Mouse (Mus musculus) gonadal fat pad, adult 2 months (tissue): ENCODE measurements at regions not wholly inside any gene's neighbourhood (a gene's known extent, or its start where the extent isn't known, plus 50 kb on each side); places are given as distances from the start of the nearest gene placed in this dataset.

Experiments
- DNase-seq: peaks from one replicate; pipeline ENCODE4 v3.0.0-alpha.2; 2012; ENCODE audit warnings: low read depth

GRCm38 (mm10) chr1:34739621-34740020 lies 103.2 kb downstream of the Fam168b start:
- no peak for DNase-seq

GRCm38 (mm10) chr1:34740891-34741290 lies 102.0 kb downstream of the Fam168b start:
- DNase-seq = no peak

DNA sequence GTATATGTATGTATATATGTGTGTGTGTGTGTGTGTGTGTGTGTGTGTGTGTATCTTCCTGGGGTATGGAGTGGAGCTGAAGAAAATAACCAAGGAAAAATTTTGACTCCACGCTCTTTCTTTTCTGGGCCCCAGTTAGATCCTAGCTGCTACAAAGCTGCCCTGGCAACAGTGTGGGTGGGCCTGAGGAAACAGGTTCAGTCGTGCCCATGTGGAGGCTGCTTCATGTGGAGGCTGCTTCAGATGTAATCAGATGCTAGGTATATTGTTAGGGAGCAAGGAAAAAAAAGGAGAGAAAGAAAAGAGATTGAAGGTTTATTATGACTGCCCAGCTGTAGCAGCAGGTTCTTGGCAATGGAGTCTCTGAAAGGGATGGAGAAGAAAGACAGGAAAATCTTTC lies 100.6 kb downstream of the Fam168b start:
- DNase-seq = no peak

DNA sequence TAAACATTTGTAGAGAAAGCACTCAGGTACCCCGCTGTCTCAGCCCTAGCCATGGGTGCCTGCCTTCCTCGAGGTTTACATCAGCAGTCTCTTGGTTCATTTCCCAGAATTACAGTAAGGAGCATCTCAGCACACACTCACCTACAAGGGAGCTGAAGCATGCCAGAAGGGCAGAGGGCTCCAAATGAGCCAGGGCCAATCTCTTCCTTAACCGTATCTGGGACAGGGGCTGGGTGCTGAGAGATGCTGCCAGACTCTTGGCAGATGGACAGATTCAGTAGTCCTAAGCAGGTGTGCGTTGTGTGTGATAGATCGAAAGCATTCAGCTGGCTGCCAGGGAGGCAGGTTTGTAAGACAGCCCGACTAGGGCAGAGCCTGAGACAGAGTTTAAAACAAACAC lies 97.0 kb downstream of the Fam168b start:
- DNase-seq = no peak

- no peak for DNase-seq
These were observed 93.5 kb downstream of the Fam168b start for GRCm38 (mm10) chr1:34749161-34750040.

DNA sequence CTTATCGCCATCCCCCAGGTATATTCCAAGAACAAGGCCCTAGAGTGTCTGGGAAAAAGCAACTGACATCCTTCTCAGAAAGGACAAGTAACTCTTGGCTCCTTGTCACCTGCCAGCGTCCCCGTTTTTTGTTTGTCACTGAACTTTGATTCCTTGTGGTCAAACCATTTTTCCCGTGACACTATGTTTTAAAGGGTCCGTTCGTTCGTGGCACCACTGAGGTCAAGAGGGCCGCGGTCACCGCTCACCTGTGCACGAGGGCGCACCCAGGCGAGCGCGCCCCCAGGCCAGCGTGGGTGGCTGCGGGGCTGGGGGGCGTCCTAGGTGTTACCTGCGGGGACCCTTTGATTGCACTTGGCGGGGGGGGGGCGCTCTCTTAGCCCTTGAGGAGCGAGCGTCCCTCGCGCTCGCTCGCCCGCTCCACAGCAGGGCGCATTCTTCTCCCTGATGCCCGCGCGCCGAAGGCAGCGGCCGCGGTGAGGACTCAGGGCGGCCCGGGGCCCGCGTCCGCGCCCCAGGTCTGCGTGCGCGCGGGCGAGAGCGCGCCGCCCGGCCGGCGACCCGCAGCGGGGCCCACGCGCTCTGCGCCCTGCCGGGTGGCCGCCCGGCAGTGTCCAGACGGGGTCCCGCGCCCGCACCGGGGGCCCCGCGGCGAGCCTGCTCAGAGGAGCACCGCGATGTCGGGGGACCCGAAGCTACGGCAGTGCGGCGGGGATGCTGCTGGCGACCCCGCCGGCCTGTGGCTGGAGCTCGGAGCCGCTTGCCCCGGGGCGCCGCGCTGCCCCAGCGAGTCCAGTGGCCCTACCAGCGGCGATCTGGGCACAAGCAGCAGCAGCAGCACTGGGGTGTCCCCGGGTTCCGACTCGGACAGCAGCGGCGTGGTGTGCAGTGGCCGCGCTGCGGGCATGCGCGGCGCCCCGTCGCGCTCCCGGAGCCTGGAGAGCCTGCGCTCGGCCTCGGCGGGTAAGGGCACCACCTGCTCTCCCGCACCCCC lies 92.5 kb downstream of the Fam168b start:
- no peak for DNase-seq

- no peak for DNase-seq
These were observed 91.7 kb downstream of the Fam168b start for GRCm38 (mm10) chr1:34751128-34751527.

GRCm38 (mm10) chr1:34753581-34753980 lies 89.3 kb downstream of the Fam168b start:
- DNase-seq = no peak

DNA sequence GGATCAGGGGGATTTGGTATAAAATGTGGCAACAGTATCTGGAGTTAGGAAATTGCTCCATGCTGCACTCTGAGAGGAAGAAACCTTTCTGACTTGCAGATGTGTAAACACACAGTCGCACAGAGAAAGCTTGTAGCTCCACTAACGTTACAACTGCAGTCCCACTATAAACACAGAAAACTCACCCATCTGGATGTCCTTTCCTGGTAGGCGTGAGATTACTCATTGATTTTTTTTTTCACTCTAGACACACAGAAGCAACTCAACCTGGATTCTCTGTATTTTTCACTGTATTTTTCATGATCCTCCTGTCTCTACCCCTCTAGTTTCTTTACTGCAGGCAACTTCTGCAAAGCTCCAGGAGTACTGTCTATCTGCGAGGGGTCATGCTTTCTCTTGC lies 82.3 kb downstream of the Fam168b start:
- no peak for DNase-seq

DNA sequence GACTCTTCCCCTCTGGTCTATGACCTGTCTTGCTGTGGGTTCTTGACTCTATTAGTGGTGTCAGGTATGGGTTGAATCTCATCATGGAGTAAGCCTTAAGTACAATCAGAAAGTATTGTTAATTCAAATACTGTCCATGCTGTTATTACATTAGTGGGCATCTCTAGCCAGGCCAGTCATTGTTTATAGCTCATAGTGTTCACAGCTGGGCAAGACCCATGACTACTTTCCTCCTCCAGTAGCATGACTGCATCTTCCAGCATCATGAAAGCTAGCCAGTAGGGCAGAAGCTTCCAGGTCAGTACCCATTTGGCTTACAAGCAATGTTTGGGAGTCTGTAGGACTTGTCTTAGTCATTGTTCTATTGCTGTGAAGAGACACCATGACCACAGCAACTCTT lies 81.4 kb downstream of the Fam168b start:
- no peak for DNase-seq

DNA sequence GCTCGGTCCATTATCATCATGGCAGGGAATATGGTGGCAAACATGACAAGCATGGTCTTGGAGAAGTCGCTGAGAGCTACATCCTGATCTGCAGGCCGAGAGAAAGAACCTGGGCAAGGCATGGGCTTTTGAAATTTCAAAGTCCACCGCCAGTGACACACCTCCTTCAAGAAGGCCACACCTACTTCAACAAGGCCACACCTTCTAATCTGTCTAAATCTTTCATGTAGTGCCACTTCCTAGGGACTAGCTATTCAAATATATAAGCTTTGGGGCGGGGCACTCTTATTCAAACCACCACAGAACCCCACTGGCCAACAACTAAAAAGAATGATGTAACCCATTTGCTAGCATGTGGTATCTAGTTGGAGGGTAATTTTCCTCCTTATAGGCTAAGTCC lies 81.0 kb downstream of the Fam168b start:
- DNase-seq = no peak
